Mouse (Mus musculus) G1E (cell line): Measurements from ENCODE around the gene BC035947. TPM values are rescaled to one million over a fixed set of nuclear protein-coding genes. Genes with fewer than 3 reads are reported as not detected.

ENCODE experiments used
- ATAC-seq: 2 replicates; pipeline ENCODE4 v1.8.0; 2016; ENCODE audit warnings: mild to moderate bottlenecking; ENCODE audit not compliant: insufficient number of reproducible peaks, poor library complexity, low FRiP score, severe bottlenecking; ENCODE audit errors: extremely low read depth
- DNase-seq: peaks from one replicate; pipeline ENCODE4 v3.0.0; 2012; ENCODE audit warnings: low spot score
- H3K27me3 ChIP-seq: 2 replicates; pipeline ENCODE4 v1.6.1; 2012; ENCODE audit warnings: mild to moderate bottlenecking, low read length, inconsistent platforms; ENCODE audit not compliant: insufficient read depth
- H3K36me3 ChIP-seq: replicated peaks from 2 replicates; pipeline ENCODE3; 2012; ENCODE audit warnings: mild to moderate bottlenecking, inconsistent platforms
- H3K4me1 ChIP-seq: 2 replicates; pipeline ENCODE4 v1.6.1; 2012; ENCODE audit warnings: low read depth, low read length, inconsistent platforms, mixed read lengths; ENCODE audit not compliant: insufficient read depth
- H3K4me3 ChIP-seq: 2 replicates; pipeline ENCODE4 v1.5.1; 2012; ENCODE audit warnings: low read depth, mild to moderate bottlenecking, inconsistent platforms, low read length, moderate library complexity, mixed read lengths
- H3K9me3 ChIP-seq: replicated peaks from 2 replicates; pipeline ENCODE4 v1.6.1; 2012; ENCODE audit warnings: inconsistent platforms
- CTCF ChIP-seq: IDR thresholded peaks from 2 replicates; pipeline ENCODE4 v1.5.1; 2012; ENCODE audit warnings: low read depth, low read length, inconsistent platforms, mixed read lengths
- GATA1 ChIP-seq: IDR thresholded peaks from 2 replicates; pipeline ENCODE4 v1.6.1; 2012; ENCODE audit warnings: borderline replicate concordance, low read length, inconsistent platforms, mixed read lengths
- GATA2 ChIP-seq: IDR thresholded peaks from 2 replicates; pipeline ENCODE4 v1.6.1; 2012; ENCODE audit warnings: low read depth, low read length, inconsistent platforms, borderline replicate concordance
- POLR2AphosphoS5 ChIP-seq: IDR thresholded peaks from 2 replicates; pipeline ENCODE4 v1.6.1; 2012; ENCODE audit warnings: low read depth, low read length, inconsistent platforms; ENCODE audit not compliant: insufficient replicate concordance
- TAL1 ChIP-seq: conservative IDR thresholded peaks from 2 replicates; pipeline ENCODE4 v1.6.1; 2012; ENCODE audit warnings: low read depth, low read length, inconsistent platforms, mixed read lengths
- polyA plus RNA-seq: library from polyadenylated mRNA; stranded (reverse); fragments of >175 nt; gene quantifications from 2 replicates; pipeline ENCODE4 v1.2.3, GENCODE M21; 2012
- total RNA-seq, 2 experiments: library from RNA; stranded (forward) in 1 of 2; stranded (reverse) in 1 of 2; fragments of 200-1000 nt in 1 of 2; fragments of >200 nt in 1 of 2; fragmentation: Nextera tagmentation in 1 of 2; gene quantifications; 2 replicates each; pipeline ENCODE4 v1.2.3; 2014 to 2017

BC035947 gene
- total and polyA plus RNA-seq, 3 experiments = 0.05 TPM; not detected in 2

- Histone ChIP-seq H3K4me1 (no peaks in the 10 kb centered on the region), H3K36me3 (no peaks in the 10 kb centered on the region), H3K4me3 (no peak overlapping the region), H3K9me3 (no peaks in the 10 kb centered on the region), H3K27me3 (peaks cover 4% of the 10 kb centered on the region; the same call in 1 of the 2 replicates)
- ATAC-seq (no peak), DNase-seq (no peak)
- TF ChIP-seq GATA1 = no peak
These were observed 17.1 kb upstream of the BC035947 start for GRCm38 (mm10) chr1:78529011-78529410.

GRCm38 (mm10) chr1:78528356-78528755, 16.4 kb upstream of the BC035947 start:
- DNase-seq (no peak), ATAC-seq (no peak)
- H3K4me1 ChIP-seq = no peaks in the 10 kb centered on the region
- H3K36me3 ChIP-seq = no peaks in the 10 kb centered on the region
- H3K9me3 ChIP-seq = no peaks in the 10 kb centered on the region
- H3K27me3 ChIP-seq = peaks cover 4% of the 10 kb centered on the region; the same call in 1 of the 2 replicates
- no peak overlapping the region for H3K4me3 ChIP-seq
- TF ChIP-seq TAL1 = no peak
- TF ChIP-seq POLR2AphosphoS5 = no peak
- TF ChIP-seq GATA2 = no peak
- TF ChIP-seq GATA1 = no peak

GRCm38 (mm10) chr1:78525189-78525886, 13.4 kb upstream of the BC035947 start:
- peak; percentile 71 for TF ChIP-seq CTCF
- no peak for TF ChIP-seq TAL1
- TF ChIP-seq GATA1 = no peak
- TF ChIP-seq POLR2AphosphoS5 = no peak
- TF ChIP-seq GATA2 = no peak
- Histone ChIP-seq H3K4me1 (no peaks in the 10 kb centered on the region), H3K4me3 (no peak overlapping the region), H3K36me3 (no peaks in the 10 kb centered on the region), H3K27me3 (no peaks in the 10 kb centered on the region), H3K9me3 (no peaks in the 10 kb centered on the region)
- DNase-seq (peak; percentile 25), ATAC-seq (no peak; the same call in 1 of the 2 replicates)

GRCm38 (mm10) chr1:78518907-78519306, 6.9 kb upstream of the BC035947 start:
- no peak for DNase-seq
- Histone ChIP-seq H3K4me3 (no peak overlapping the region), H3K27me3 (peaks cover 8% of the 10 kb centered on the region; the same call in 1 of the 2 replicates), H3K9me3 (no peaks in the 10 kb centered on the region), H3K4me1 (no peaks in the 10 kb centered on the region), H3K36me3 (no peaks in the 10 kb centered on the region)
- no peak for TF ChIP-seq GATA1
- TF ChIP-seq TAL1 = no peak
- no peak for TF ChIP-seq GATA2
- no peak for TF ChIP-seq CTCF
- no peak for TF ChIP-seq POLR2AphosphoS5
- ATAC-seq = no peak

GRCm38 (mm10) chr1:78512756-78513155, 798 bp upstream of the BC035947 start:
- Histone ChIP-seq H3K9me3 (no peaks in the 10 kb centered on the region), H3K27me3 (peaks cover 10% of the 10 kb centered on the region; the same call in 1 of the 2 replicates), H3K36me3 (no peaks in the 10 kb centered on the region), H3K4me3 (no peak overlapping the region), H3K4me1 (no peaks in the 10 kb centered on the region)
- ATAC-seq (no peak), DNase-seq (no peak)
- TF ChIP-seq POLR2AphosphoS5 = no peak
- no peak for TF ChIP-seq TAL1
- no peak for TF ChIP-seq GATA1
- TF ChIP-seq CTCF = no peak

GRCm38 (mm10) chr1:78510862-78511261, 1.1 kb downstream of the BC035947 start, which contains the start of gene Mogat1:
TSS of gene Mogat1 (plus strand) at chr1:78510991.
- H3K4me3 ChIP-seq = no peak within 1 kb of the TSS

GRCm38 (mm10) chr1:78507137-78507536, 4.8 kb downstream of the BC035947 start:
- no peak for DNase-seq
- Histone ChIP-seq H3K9me3 (no peaks in the 10 kb centered on the region), H3K27me3 (peaks cover 13% of the 10 kb centered on the region), H3K4me1 (no peaks in the 10 kb centered on the region), H3K36me3 (no peaks in the 10 kb centered on the region), H3K4me3 (no peak overlapping the region)
- no peak for TF ChIP-seq TAL1
- TF ChIP-seq GATA1 = no peak
- no peak for TF ChIP-seq CTCF
- TF ChIP-seq POLR2AphosphoS5 = no peak
- TF ChIP-seq GATA2 = no peak
- no peak for ATAC-seq

More at GRCm38 (mm10) chr1:78510862-78511261, 1.1 kb downstream of the BC035947 start, which contains the start of gene Mogat1:
- peaks cover 13% of the 10 kb centered on the region for H3K27me3 ChIP-seq
- DNase-seq = no peak
- H3K4me1 ChIP-seq = no peaks in the 10 kb centered on the region
- ATAC-seq = no peak
- H3K36me3 ChIP-seq = no peaks in the 10 kb centered on the region
- no peaks in the 10 kb centered on the region for H3K9me3 ChIP-seq
- TF ChIP-seq CTCF = no peak
- no peak for TF ChIP-seq TAL1
